Mouse (Mus musculus) gastrocnemius, postnatal 10 days (tissue): Measurements from ENCODE around the gene Oprm1. TPM values are rescaled to one million over a fixed set of nuclear protein-coding genes. Genes with fewer than 3 reads are reported as not detected.

Experiments used
- DNase-seq: peaks from one replicate; pipeline ENCODE4 v3.0.0; 2021; ENCODE audit warnings: mixed read lengths
- total RNA-seq, 2 experiments: library from RNA; stranded (reverse); gene quantifications; 2 replicates each; pipeline ENCODE4 v1.2.3; 2021

Gene Oprm1
- total RNA-seq, 2 experiments from 2014 or later = not detected

- DNase-seq = no peak
These were observed 137.5 kb downstream of the Oprm1 start for GRCm38 (mm10) chr10:6895796-6896195.

- DNase-seq = no peak
These were observed 138.5 kb downstream of the Oprm1 start for GRCm38 (mm10) chr10:6896659-6897303.

GRCm38 (mm10) chr10:6900126-6900525 lies 141.8 kb downstream of the Oprm1 start:
- no peak for DNase-seq

GRCm38 (mm10) chr10:6901819-6902393 lies 143.6 kb downstream of the Oprm1 start:
- DNase-seq = no peak

- DNase-seq = no peak
These were observed 151.5 kb downstream of the Oprm1 start for GRCm38 (mm10) chr10:6909763-6910162.

- DNase-seq = no peak
These were observed 157.7 kb downstream of the Oprm1 start for GRCm38 (mm10) chr10:6915991-6916390.

- DNase-seq = no peak
These were observed 158.4 kb downstream of the Oprm1 start for GRCm38 (mm10) chr10:6916545-6917257.

GRCm38 (mm10) chr10:6926724-6927123 lies 168.4 kb downstream of the Oprm1 start:
- no peak for DNase-seq

GRCm38 (mm10) chr10:6927600-6928223 lies 169.4 kb downstream of the Oprm1 start:
- no peak for DNase-seq

- DNase-seq = no peak
These were observed 170.6 kb downstream of the Oprm1 start for GRCm38 (mm10) chr10:6928905-6929304.

GRCm38 (mm10) chr10:6930398-6930797 lies 172.1 kb downstream of the Oprm1 start:
- DNase-seq = no peak

GRCm38 (mm10) chr10:6930889-6931288 lies 172.6 kb downstream of the Oprm1 start:
- no peak for DNase-seq

GRCm38 (mm10) chr10:6934776-6935175 lies 176.5 kb downstream of the Oprm1 start:
- no peak for DNase-seq

- no peak for DNase-seq
These were observed 178.5 kb downstream of the Oprm1 start for GRCm38 (mm10) chr10:6936671-6937425.

GRCm38 (mm10) chr10:6953115-6953514 lies 194.8 kb downstream of the Oprm1 start:
- DNase-seq = no peak

GRCm38 (mm10) chr10:6954533-6954932 lies 196.2 kb downstream of the Oprm1 start:
- no peak for DNase-seq

- DNase-seq = no peak
These were observed 198.1 kb downstream of the Oprm1 start for GRCm38 (mm10) chr10:6956357-6956756.

GRCm38 (mm10) chr10:6958791-6959190 lies 200.5 kb downstream of the Oprm1 start:
- DNase-seq = no peak

GRCm38 (mm10) chr10:6967588-6968242 lies 209.4 kb downstream of the Oprm1 start:
- DNase-seq = no peak

- DNase-seq = no peak
These were observed 210.0 kb downstream of the Oprm1 start for GRCm38 (mm10) chr10:6968334-6968733.

- DNase-seq = no peak
These were observed 219.5 kb downstream of the Oprm1 start for GRCm38 (mm10) chr10:6977843-6978242.

- no peak for DNase-seq
These were observed 220.4 kb downstream of the Oprm1 start for GRCm38 (mm10) chr10:6978733-6979132.
